Mouse (Mus musculus) kidney, adult 18-20 months (tissue): ENCODE data around the gene Il17rd.
A peak's percentile ranks its signal among the peaks of the same experiment; 100 is the strongest.

Experiments used
- DNase-seq: peaks from one replicate; pipeline ENCODE4 v3.0.0; 2021

The Il17rd gene

DNA sequence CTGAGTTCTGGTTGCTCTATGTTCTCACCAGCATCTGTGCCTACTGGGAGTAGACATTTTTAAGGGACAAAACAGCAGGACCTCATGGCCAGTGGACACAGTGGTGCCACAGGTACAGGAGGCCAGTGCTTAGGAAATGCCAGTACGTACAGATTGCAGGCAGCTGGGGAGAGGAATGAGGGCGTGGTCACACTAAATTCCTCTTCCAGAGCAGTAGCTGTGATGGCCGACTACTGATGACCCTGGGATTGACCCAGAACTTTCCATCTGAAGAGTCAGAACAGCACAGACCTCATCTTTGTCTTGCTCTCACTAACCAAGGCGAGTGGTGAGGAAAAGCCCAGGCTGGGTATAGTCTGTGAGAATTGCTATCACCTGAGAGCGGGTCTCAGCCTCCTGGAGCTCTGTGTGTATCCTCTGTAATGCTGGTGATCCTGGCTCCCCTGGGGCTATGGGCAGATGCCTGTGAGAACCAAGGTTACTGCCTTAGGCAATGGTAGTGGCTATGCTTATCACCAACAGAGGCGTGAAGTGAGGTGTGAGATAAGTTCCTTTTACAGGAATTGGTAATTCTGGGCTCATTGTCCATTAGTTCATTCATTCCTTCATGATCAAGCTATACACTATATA, 111.4 kb downstream of the Il17rd start:
- no peak for DNase-seq

GRCm38 (mm10) chr14:27151432-27151831, 112.7 kb downstream of the Il17rd start:
- peak; percentile 67 for DNase-seq

GRCm38 (mm10) chr14:27155088-27155487, 116.3 kb downstream of the Il17rd start:
- DNase-seq, result no peak

DNA sequence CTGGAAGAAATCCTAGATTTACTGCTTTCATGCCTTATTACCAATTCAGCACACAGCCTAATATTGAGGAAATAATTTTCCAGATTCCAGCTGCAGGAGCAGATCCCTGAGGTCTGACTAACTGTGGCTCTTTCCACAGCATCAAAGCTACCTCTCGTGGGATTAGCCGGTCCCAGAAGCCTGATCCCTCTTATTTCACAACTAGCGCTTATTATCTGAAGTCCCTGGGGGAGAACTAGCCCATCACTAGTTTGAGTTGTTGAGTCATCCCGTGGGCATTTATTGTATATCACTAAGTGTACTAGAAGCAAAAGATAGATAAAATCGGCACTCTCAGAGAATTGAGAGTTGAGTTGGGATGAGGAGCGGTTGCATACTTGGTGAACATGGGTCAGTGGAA, 117.3 kb downstream of the Il17rd start:
- no peak for DNase-seq
